Mouse (Mus musculus) intestine, postnatal 0 days (tissue): ENCODE results near the gene Spef1. TPM values are rescaled to one million over a fixed set of nuclear protein-coding genes. Genes with fewer than 3 reads are reported as not detected.
A peak's percentile ranks its signal among the peaks of the same experiment; 100 is the strongest.

Experiments
- ATAC-seq: fragments of 200-750 bp; cut with Nextera tagmentation; 2 replicates; pipeline ENCODE4 v1.8.0; 2017; ENCODE audit warnings: mild to moderate bottlenecking, moderate TSS enrichment, moderate library complexity
- H3K27ac ChIP-seq: fragments of 300-500 bp; sonication (generic); 2 replicates; pipeline ENCODE4 v1.5.1; 2014; ENCODE audit warnings: mild to moderate bottlenecking, low read depth, low read length, moderate library complexity
- H3K27me3 ChIP-seq: fragments of 300-500 bp; sonication (generic); replicated peaks from 2 replicates; pipeline ENCODE4 v1.6.1; 2014; ENCODE audit warnings: low read length, mixed read lengths; ENCODE audit not compliant: control insufficient read depth, insufficient read depth
- H3K36me3 ChIP-seq: fragments of 300-500 bp; sonication (generic); 2 replicates; pipeline ENCODE4 v1.6.1; 2014; ENCODE audit warnings: mild to moderate bottlenecking, moderate library complexity; ENCODE audit not compliant: control insufficient read depth, insufficient read depth
- H3K4me1 ChIP-seq: fragments of 300-500 bp; sonication (generic); replicated peaks from 2 replicates; pipeline ENCODE4 v1.6.1; 2014; ENCODE audit warnings: antibody characterized with exemption, low read length, mixed read lengths; ENCODE audit not compliant: control insufficient read depth, insufficient read depth
- H3K4me2 ChIP-seq: fragments of 300-500 bp; sonication (generic); replicated peaks from 2 replicates; pipeline ENCODE4 v1.6.1; 2014; ENCODE audit warnings: low read depth, mild to moderate bottlenecking, moderate library complexity
- H3K4me3 ChIP-seq: fragments of 300-500 bp; sonication (generic); 2 replicates; pipeline ENCODE4 v1.5.1; 2014; ENCODE audit warnings: low read depth, low read length
- H3K9ac ChIP-seq: fragments of 300-500 bp; sonication (generic); 2 replicates; pipeline ENCODE4 v1.6.1; 2014; ENCODE audit warnings: mild to moderate bottlenecking, low read depth, low read length
- H3K9me3 ChIP-seq: fragments of 300-500 bp; sonication (generic); 2 replicates; pipeline ENCODE4 v1.6.1; 2016; ENCODE audit warnings: mixed run types; ENCODE audit not compliant: control insufficient read depth
- CTCF ChIP-seq: sonication (generic); IDR thresholded peaks from 2 replicates; pipeline ENCODE4 v1.5.1; 2016; ENCODE audit warnings: low read depth, mild to moderate bottlenecking, control low read depth, antibody characterized with exemption, moderate library complexity
- WGBS: fragments of 180-500 bp; shearing (Covaris S2); extraction: QIAGEN DNeasy Blood & Tissue Kit; methylation state at CpG from one replicate; pipeline ENCODE4 v1.1.7; 2014; 5-methylcytosine and 5-hydroxymethylcytosine counted together
- polyA plus RNA-seq: library from polyadenylated mRNA; unstranded; fragments of >200 nt; fragmentation: Nextera tagmentation; extraction: Ambion mirVana; gene quantifications from 2 replicates; pipeline ENCODE4 v1.2.1, GENCODE M21; 2015

The Spef1 gene
- polyA plus RNA-seq, 1 experiment from 2014 or later, result 2.0 TPM

GRCm38 (mm10) chr2:131148353-131149253 is 38.5 kb downstream of the Spef1 start:
- Histone ChIP-seq H3K9me3 (no peaks in the 10 kb centered on the region), H3K9ac (no peak overlapping the region), H3K4me3 (no peak overlapping the region), H3K36me3 (peaks cover 70% of the 10 kb centered on the region), H3K27ac (no peak overlapping the region), H3K4me2 (no peak overlapping the region), H3K4me1 (no peaks in the 10 kb centered on the region), H3K27me3 (no peaks in the 10 kb centered on the region)
- no peak for ATAC-seq
- 78% methylated on average over 8 of the region's 8 CpGs for WGBS
- no peak for TF ChIP-seq CTCF

GRCm38 (mm10) chr2:131147043-131147365 is 40.1 kb downstream of the Spef1 start:
- 90% methylated on average over 8 of the region's 8 CpGs for WGBS
- Histone ChIP-seq H3K4me1 (no peaks in the 10 kb centered on the region), H3K9me3 (no peaks in the 10 kb centered on the region), H3K9ac (no peak overlapping the region), H3K27ac (no peak overlapping the region), H3K4me3 (no peak overlapping the region), H3K36me3 (peaks cover 61% of the 10 kb centered on the region), H3K4me2 (no peak overlapping the region), H3K27me3 (no peaks in the 10 kb centered on the region)
- no peak for ATAC-seq
- TF ChIP-seq CTCF, result no peak

- Histone ChIP-seq H3K27me3 (no peaks in the 10 kb centered on the region), H3K9ac (no peak overlapping the region), H3K36me3 (peaks cover 57% of the 10 kb centered on the region), H3K4me2 (no peak overlapping the region), H3K27ac (no peak overlapping the region), H3K4me3 (no peak overlapping the region), H3K9me3 (no peaks in the 10 kb centered on the region), H3K4me1 (no peaks in the 10 kb centered on the region)
- TF ChIP-seq CTCF, result no peak
- WGBS, result 86% methylated on average over 21 of the region's 21 CpGs
- ATAC-seq, result no peak
Measured at GRCm38 (mm10) chr2:131146193-131147042, 40.7 kb downstream of the Spef1 start.

GRCm38 (mm10) chr2:131145536-131145935 is 41.5 kb downstream of the Spef1 start:
- no peak overlapping the region for H3K4me2 ChIP-seq
- H3K4me1 ChIP-seq, result no peaks in the 10 kb centered on the region
- H3K9me3 ChIP-seq, result no peaks in the 10 kb centered on the region
- H3K27ac ChIP-seq, result no peak overlapping the region
- no peak for ATAC-seq
- H3K27me3 ChIP-seq, result no peaks in the 10 kb centered on the region
- TF ChIP-seq CTCF, result no peak
- 87% methylated on average over 2 of the region's 2 CpGs for WGBS
- peaks cover 49% of the 10 kb centered on the region for H3K36me3 ChIP-seq
- H3K9ac ChIP-seq, result no peak overlapping the region
- no peak overlapping the region for H3K4me3 ChIP-seq

GRCm38 (mm10) chr2:131145121-131145520 is 42.0 kb downstream of the Spef1 start:
- WGBS, result 67% methylated on average over 13 of the region's 13 CpGs
- H3K27me3 ChIP-seq, result no peaks in the 10 kb centered on the region
- peaks cover 49% of the 10 kb centered on the region for H3K36me3 ChIP-seq
- no peaks in the 10 kb centered on the region for H3K9me3 ChIP-seq
- H3K27ac ChIP-seq, result no peak overlapping the region
- no peak overlapping the region for H3K9ac ChIP-seq
- no peak for TF ChIP-seq CTCF
- no peak overlapping the region for H3K4me2 ChIP-seq
- no peak overlapping the region for H3K4me3 ChIP-seq
- no peaks in the 10 kb centered on the region for H3K4me1 ChIP-seq
- ATAC-seq, result no peak

GRCm38 (mm10) chr2:131143007-131143780 is 43.9 kb downstream of the Spef1 start:
- H3K4me2 ChIP-seq, result peak overlapping the region; percentile 52
- H3K4me3 ChIP-seq, result no peak overlapping the region
- H3K27ac ChIP-seq, result no peak overlapping the region
- H3K36me3 ChIP-seq, result peaks cover 38% of the 10 kb centered on the region
- no peak for TF ChIP-seq CTCF
- 71% methylated on average over 22 of the region's 22 CpGs for WGBS
- no peak overlapping the region for H3K9ac ChIP-seq
- no peaks in the 10 kb centered on the region for H3K4me1 ChIP-seq
- no peaks in the 10 kb centered on the region for H3K27me3 ChIP-seq
- ATAC-seq, result no peak
- no peaks in the 10 kb centered on the region for H3K9me3 ChIP-seq
